Mouse (Mus musculus) bone marrow macrophage, adult 2 months (primary cell): ENCODE measurements around the gene Csn1s1. TPM values are rescaled to one million over a fixed set of nuclear protein-coding genes. Genes with fewer than 3 reads are reported as not detected.

Experiments
- H3K27ac ChIP-seq: 2 replicates; pipeline ENCODE4 v1.5.1; 2012; ENCODE audit warnings: low read depth, low read length; ENCODE audit not compliant: insufficient read depth
- H3K4me1 ChIP-seq: 2 replicates; pipeline ENCODE4 v1.6.1; 2012; ENCODE audit warnings: low read length; ENCODE audit not compliant: control insufficient read depth, insufficient read depth
- H3K4me3 ChIP-seq: 2 replicates; pipeline ENCODE4 v1.5.1; 2012; ENCODE audit warnings: mild to moderate bottlenecking, low read length, moderate library complexity; ENCODE audit not compliant: insufficient read depth
- CTCF ChIP-seq: IDR thresholded peaks from 2 replicates; pipeline ENCODE4 v1.5.1; 2012; ENCODE audit warnings: low read depth, mild to moderate bottlenecking, low read length, moderate library complexity
- POLR2A ChIP-seq: IDR thresholded peaks from 2 replicates; pipeline ENCODE4 v1.6.1; 2012; ENCODE audit warnings: mild to moderate bottlenecking, low read depth, low read length, borderline replicate concordance
- polyA plus RNA-seq: library from polyadenylated mRNA; stranded (reverse); fragments of >200 nt; gene quantifications from 2 replicates; pipeline ENCODE4 v1.2.4, GENCODE M21; 2012; ENCODE audit not compliant: missing spikeins, insufficient read depth, insufficient read length

Gene Csn1s1
- not detected in 2 replicates for polyA plus RNA-seq

GRCm38 (mm10) chr5:87665908-87666307, at the start of gene Csn1s1:
TSS of gene Csn1s1 (plus strand) at chr5:87666208.
- H3K4me3 ChIP-seq, result no peak within 1 kb of the TSS
- no peak within 1 kb of the TSS for H3K27ac ChIP-seq
- no peak for TF ChIP-seq CTCF
- no peak for TF ChIP-seq POLR2A
- H3K4me1 ChIP-seq, result no peaks in the 10 kb centered on the region

- TF ChIP-seq POLR2A (no peak), CTCF (no peak)
Observed at GRCm38 (mm10) chr5:87622681-87623080, 43.3 kb upstream of the Csn1s1 start.

GRCm38 (mm10) chr5:87642787-87643186, 23.2 kb upstream of the Csn1s1 start:
- no peaks in the 10 kb centered on the region for H3K4me1 ChIP-seq
- H3K27ac ChIP-seq, result no peak overlapping the region
- no peak overlapping the region for H3K4me3 ChIP-seq
- TF ChIP-seq CTCF, result no peak
- no peak for TF ChIP-seq POLR2A

More at GRCm38 (mm10) chr5:87622681-87623080, 43.3 kb upstream of the Csn1s1 start:
- Histone ChIP-seq H3K4me1 (no peaks in the 10 kb centered on the region), H3K27ac (no peak overlapping the region), H3K4me3 (no peak overlapping the region)

GRCm38 (mm10) chr5:87699530-87699929, 33.5 kb downstream of the Csn1s1 start, which contains the start of gene Csn2:
TSS of gene Csn2 (minus strand) at chr5:87699630.
- no peak within 1 kb of the TSS for H3K4me3 ChIP-seq
- TF ChIP-seq CTCF (no peak), POLR2A (no peak)
- H3K4me1 ChIP-seq, result no peaks in the 10 kb centered on the region
- no peak within 1 kb of the TSS for H3K27ac ChIP-seq

GRCm38 (mm10) chr5:87705891-87706290, 39.9 kb downstream of the Csn1s1 start:
- H3K4me3 ChIP-seq, result no peak overlapping the region
- no peaks in the 10 kb centered on the region for H3K4me1 ChIP-seq
- no peak overlapping the region for H3K27ac ChIP-seq
- TF ChIP-seq POLR2A (no peak), CTCF (no peak)

Other genes with a start within 250 kb of the Csn1s1 start
- gene Ugt2b38, start 242.0 kb upstream of the Csn1s1 start, polyA plus RNA-seq, result not detected in 2 replicates
- gene Ugt2a2, start 183.9 kb upstream of the Csn1s1 start, polyA plus RNA-seq, result not detected in 2 replicates
- not detected in 2 replicates for gene Gm43638, start 179.4 kb upstream of the Csn1s1 start, polyA plus RNA-seq
- gene Ugt2a1, start 175.3 kb upstream of the Csn1s1 start, polyA plus RNA-seq, result not detected in 2 replicates
- gene Sult1b1, start 128.0 kb upstream of the Csn1s1 start, polyA plus RNA-seq, result not detected in 2 replicates
- gene Sult1d1, start 97.2 kb upstream of the Csn1s1 start, polyA plus RNA-seq, result not detected in 2 replicates
- not detected in 2 replicates for gene Sult1e1, start 74.6 kb upstream of the Csn1s1 start, polyA plus RNA-seq
- gene Csn2, start 33.4 kb downstream of the Csn1s1 start, polyA plus RNA-seq, result not detected in 2 replicates
- gene Csn1s2a, start 108.4 kb downstream of the Csn1s1 start, polyA plus RNA-seq, result not detected in 2 replicates
- gene Csn1s2b, start 141.9 kb downstream of the Csn1s1 start, polyA plus RNA-seq, result not detected in 2 replicates
- not detected in 2 replicates for gene Prr27, start 159.5 kb downstream of the Csn1s1 start, polyA plus RNA-seq
- not detected in 2 replicates for gene Odam, start 218.8 kb downstream of the Csn1s1 start, polyA plus RNA-seq